Mouse (Mus musculus) stomach, embryonic 16.5 days (tissue): ENCODE data around the gene Poc1b. TPM values are rescaled to one million over a fixed set of nuclear protein-coding genes. Genes with fewer than 3 reads are reported as not detected.

Experiments
- ATAC-seq: fragments of 200-750 bp; cut with Nextera tagmentation; 2 replicates; pipeline ENCODE4 v1.8.0; 2017; ENCODE audit warnings: moderate number of reproducible peaks, moderate TSS enrichment; ENCODE audit not compliant: insufficient read depth, low FRiP score
- H3K27ac ChIP-seq: fragments of 300-500 bp; sonication (generic); 2 replicates; pipeline ENCODE4 v1.5.1; 2014; ENCODE audit warnings: low read length
- H3K27me3 ChIP-seq: fragments of 300-500 bp; sonication (generic); 2 replicates; pipeline ENCODE4 v1.6.1; 2014; ENCODE audit warnings: low read length, control low read depth, mixed read lengths; ENCODE audit not compliant: control insufficient read depth, insufficient read depth
- H3K36me3 ChIP-seq: fragments of 300-500 bp; sonication (generic); 2 replicates; pipeline ENCODE4 v1.6.1; 2014; ENCODE audit warnings: low read length; ENCODE audit not compliant: control insufficient read depth, insufficient read depth
- H3K4me1 ChIP-seq: fragments of 300-500 bp; sonication (generic); 2 replicates; pipeline ENCODE4 v1.6.1; 2014; ENCODE audit warnings: low read length, control low read depth, mixed read lengths; ENCODE audit not compliant: control insufficient read depth, insufficient read depth
- H3K4me2 ChIP-seq: fragments of 300-500 bp; sonication (generic); 2 replicates; pipeline ENCODE4 v1.6.1; 2014; ENCODE audit warnings: low read depth, low read length, mixed read lengths
- H3K4me3 ChIP-seq: fragments of 300-500 bp; sonication (generic); replicated peaks from 2 replicates; pipeline ENCODE4 v1.5.1; 2014; ENCODE audit warnings: mild to moderate bottlenecking, low read length
- H3K9ac ChIP-seq: fragments of 300-500 bp; sonication (generic); 2 replicates; pipeline ENCODE4 v1.6.1; 2014; ENCODE audit warnings: low read length
- H3K9me3 ChIP-seq: fragments of 300-500 bp; sonication (generic); replicated peaks from 2 replicates; pipeline ENCODE4 v1.6.1; 2016; ENCODE audit warnings: low read length, control low read depth; ENCODE audit not compliant: control insufficient read depth
- WGBS: fragments of 180-500 bp; shearing (Covaris S2); extraction: QIAGEN DNeasy Blood & Tissue Kit; methylation state at CpG from one replicate; pipeline ENCODE4 v1.1.7; 2014; 5-methylcytosine and 5-hydroxymethylcytosine counted together
- polyA plus RNA-seq: library from polyadenylated mRNA; unstranded; fragments of >200 nt; fragmentation: Nextera tagmentation; extraction: Ambion mirVana; gene quantifications from 2 replicates; pipeline ENCODE4 v1.2.1, GENCODE M21; 2015

Poc1b gene
- polyA plus RNA-seq, 1 experiment from 2014 or later, result 16.1 TPM

- Histone ChIP-seq H3K36me3 (no peaks in the 10 kb centered on the region), H3K9me3 (no peaks in the 10 kb centered on the region), H3K27ac (no peak overlapping the region), H3K4me2 (no peak overlapping the region), H3K4me1 (no peaks in the 10 kb centered on the region), H3K9ac (no peak overlapping the region), H3K27me3 (no peaks in the 10 kb centered on the region), H3K4me3 (no peak overlapping the region)
- WGBS, result 45% methylated on average over 23 of the region's 23 CpGs
- ATAC-seq, result peak; percentile 69; the same call in 1 of the 2 replicates
Observed at GRCm38 (mm10) chr10:99084397-99085239, 22.2 kb upstream of the Poc1b start.

- Histone ChIP-seq H3K9me3 (no peaks in the 10 kb centered on the region), H3K9ac (no peak overlapping the region), H3K36me3 (no peaks in the 10 kb centered on the region), H3K27me3 (no peaks in the 10 kb centered on the region), H3K27ac (no peak overlapping the region), H3K4me3 (no peak overlapping the region), H3K4me2 (no peak overlapping the region), H3K4me1 (no peaks in the 10 kb centered on the region)
- ATAC-seq, result no peak
- WGBS, result 54% methylated on average over 6 of the region's 6 CpGs
Observed at GRCm38 (mm10) chr10:99085240-99085587, 21.6 kb upstream of the Poc1b start.

- Histone ChIP-seq H3K36me3 (no peaks in the 10 kb centered on the region), H3K27me3 (no peaks in the 10 kb centered on the region), H3K4me2 (no peak overlapping the region), H3K27ac (no peak overlapping the region), H3K4me3 (no peak overlapping the region), H3K9ac (no peak overlapping the region), H3K9me3 (no peaks in the 10 kb centered on the region), H3K4me1 (no peaks in the 10 kb centered on the region)
- ATAC-seq, result no peak
- 63% methylated on average over 6 of the region's 6 CpGs for WGBS
Observed at GRCm38 (mm10) chr10:99086029-99086428, 20.8 kb upstream of the Poc1b start.

GRCm38 (mm10) chr10:99089906-99090305 lies 16.9 kb upstream of the Poc1b start:
- 72% methylated on average over 6 of the region's 6 CpGs for WGBS
- ATAC-seq, result no peak
- Histone ChIP-seq H3K27ac (no peak overlapping the region), H3K4me3 (no peak overlapping the region), H3K27me3 (no peaks in the 10 kb centered on the region), H3K9me3 (no peaks in the 10 kb centered on the region), H3K4me1 (no peaks in the 10 kb centered on the region), H3K4me2 (no peak overlapping the region), H3K36me3 (no peaks in the 10 kb centered on the region), H3K9ac (no peak overlapping the region)

- H3K4me2 ChIP-seq, result no peak overlapping the region
- no peak for ATAC-seq
- WGBS, result 70% methylated on average over 2 of the region's 2 CpGs
Observed at GRCm38 (mm10) chr10:99093364-99093763, 13.5 kb upstream of the Poc1b start.

GRCm38 (mm10) chr10:99095114-99095513 lies 11.7 kb upstream of the Poc1b start:
- Histone ChIP-seq H3K4me1 (no peaks in the 10 kb centered on the region), H3K9ac (no peak overlapping the region), H3K27me3 (no peaks in the 10 kb centered on the region), H3K4me2 (no peak overlapping the region), H3K36me3 (no peaks in the 10 kb centered on the region), H3K4me3 (no peak overlapping the region), H3K9me3 (no peaks in the 10 kb centered on the region), H3K27ac (no peak overlapping the region)
- ATAC-seq, result no peak
- 66% methylated on average over 2 of the region's 2 CpGs for WGBS

More at GRCm38 (mm10) chr10:99093364-99093763, 13.5 kb upstream of the Poc1b start:
- H3K27me3 ChIP-seq, result no peaks in the 10 kb centered on the region
- no peaks in the 10 kb centered on the region for H3K36me3 ChIP-seq
- no peaks in the 10 kb centered on the region for H3K4me1 ChIP-seq
- no peak overlapping the region for H3K27ac ChIP-seq
- no peak overlapping the region for H3K4me3 ChIP-seq
- H3K9me3 ChIP-seq, result no peaks in the 10 kb centered on the region
- no peak overlapping the region for H3K9ac ChIP-seq

- H3K9ac ChIP-seq, result no peak overlapping the region
- no peak overlapping the region for H3K4me3 ChIP-seq
- 66% methylated on average over 10 of the region's 10 CpGs for WGBS
- H3K4me2 ChIP-seq, result no peak overlapping the region
- no peaks in the 10 kb centered on the region for H3K9me3 ChIP-seq
- no peaks in the 10 kb centered on the region for H3K36me3 ChIP-seq
- ATAC-seq, result no peak
- no peaks in the 10 kb centered on the region for H3K27me3 ChIP-seq
- H3K27ac ChIP-seq, result no peak overlapping the region
- no peaks in the 10 kb centered on the region for H3K4me1 ChIP-seq
Observed at GRCm38 (mm10) chr10:99097374-99097773, 9.5 kb upstream of the Poc1b start.

- peaks cover 9% of the 10 kb centered on the region for H3K4me1 ChIP-seq
- 79% methylated on average over 3 of the region's 3 CpGs for WGBS
- peaks cover 9% of the 10 kb centered on the region for H3K9me3 ChIP-seq
- ATAC-seq, result no peak
- peak overlapping the region; percentile 53; the same call in 1 of the 2 replicates for H3K4me2 ChIP-seq
- no peaks in the 10 kb centered on the region for H3K27me3 ChIP-seq
- no peak overlapping the region for H3K9ac ChIP-seq
- H3K27ac ChIP-seq, result no peak overlapping the region
- H3K36me3 ChIP-seq, result peaks cover 14% of the 10 kb centered on the region
- H3K4me3 ChIP-seq, result no peak overlapping the region
Observed at GRCm38 (mm10) chr10:99105522-99105921, 1.3 kb upstream of the Poc1b start.

GRCm38 (mm10) chr10:99106311-99106702 lies 529 bp upstream of the Poc1b start:
- peak overlapping the region; percentile 73 for H3K4me3 ChIP-seq
- no peaks in the 10 kb centered on the region for H3K27me3 ChIP-seq
- peaks cover 9% of the 10 kb centered on the region for H3K9me3 ChIP-seq
- WGBS, result 27% methylated on average over 8 of the region's 8 CpGs
- no peak for ATAC-seq
- peaks cover 12% of the 10 kb centered on the region for H3K4me1 ChIP-seq
- peak overlapping the region; percentile 92 for H3K9ac ChIP-seq
- H3K4me2 ChIP-seq, result peak overlapping the region; percentile 53
- peaks cover 20% of the 10 kb centered on the region for H3K36me3 ChIP-seq
- H3K27ac ChIP-seq, result no peak overlapping the region
